Mouse (Mus musculus) adrenal gland, postnatal 14 days (tissue): ENCODE measurements around the gene Gzmn. TPM values are rescaled to one million over a fixed set of nuclear protein-coding genes. Genes with fewer than 3 reads are reported as not detected.
"Not testable (repeated sequence)": the region's sequence is repeated elsewhere in the genome, so short reads cannot be mapped to it uniquely, and the experiment has no call there.

Experiments
- DNase-seq: peaks from one replicate; pipeline ENCODE4 v3.0.0; 2021; ENCODE audit warnings: mixed read lengths
- long read RNA-seq, 2 experiments: library from polyadenylated mRNA; stranded (forward); transcript quantifications; one replicate each; pipeline ENCODE4 v2.0.0; 2021
- total RNA-seq: library from RNA; stranded (reverse); gene quantifications from 2 replicates; pipeline ENCODE4 v1.2.3, GENCODE M21; 2021

The Gzmn gene
- not detected in 2 replicates for total RNA-seq
- long read RNA-seq, experiment 1, result 0 reads
- long read RNA-seq, experiment 2, result 0 reads

- no peak for DNase-seq
These were observed at the start of gene Gzmn for GRCm38 (mm10) chr14:56174499-56174898. Gene Gzmn, minus strand, starts transcription at chr14:56174599.

- no peak for DNase-seq
These were observed 36.9 kb upstream of the Gzmn start, which contains the start of gene Gzmf for GRCm38 (mm10) chr14:56211317-56211716. Gene Gzmf, minus strand, starts transcription at chr14:56211417.

- DNase-seq, result no peak
These were observed 31.2 kb upstream of the Gzmn start for GRCm38 (mm10) chr14:56205613-56206012.

- peak; percentile 53 for DNase-seq
These were observed 30.6 kb upstream of the Gzmn start for GRCm38 (mm10) chr14:56205021-56205420.

- peak; percentile 81 for DNase-seq
These were observed 29.6 kb upstream of the Gzmn start for GRCm38 (mm10) chr14:56203975-56204374.

GRCm38 (mm10) chr14:56186946-56187345 lies 12.5 kb upstream of the Gzmn start:
- peak; percentile 32 for DNase-seq

GRCm38 (mm10) chr14:56186521-56186920 lies 12.1 kb upstream of the Gzmn start:
- DNase-seq, result no peak

GRCm38 (mm10) chr14:56177651-56178050 lies 3.3 kb upstream of the Gzmn start:
- DNase-seq, result peak; percentile 71

GRCm38 (mm10) chr14:56173396-56173795 lies 1.0 kb downstream of the Gzmn start:
- DNase-seq, result no peak

- DNase-seq, result no peak
These were observed 1.7 kb downstream of the Gzmn start for GRCm38 (mm10) chr14:56172744-56173143.

- DNase-seq, result no peak
These were observed 6.4 kb downstream of the Gzmn start for GRCm38 (mm10) chr14:56168009-56168408.

GRCm38 (mm10) chr14:56162109-56162508 lies 12.3 kb downstream of the Gzmn start:
- no peak for DNase-seq

GRCm38 (mm10) chr14:56159479-56159878 lies 14.9 kb downstream of the Gzmn start, which contains the start of gene Gzmg:
Gene Gzmg, minus strand, starts transcription at chr14:56159579.
- DNase-seq, result not testable (repeated sequence)

GRCm38 (mm10) chr14:56155340-56155739 lies 19.1 kb downstream of the Gzmn start:
- no peak for DNase-seq

GRCm38 (mm10) chr14:56133675-56134074 lies 40.7 kb downstream of the Gzmn start:
- DNase-seq, result not testable (repeated sequence)

- DNase-seq, result not testable (repeated sequence)
These were observed 41.9 kb downstream of the Gzmn start, which contains the start of gene Gzmd for GRCm38 (mm10) chr14:56132508-56132907. Gene Gzmd, minus strand, starts transcription at chr14:56132608.

GRCm38 (mm10) chr14:56128341-56128740 lies 46.1 kb downstream of the Gzmn start:
- peak; percentile 14 for DNase-seq

- peak; percentile 15 for DNase-seq
These were observed 50.9 kb downstream of the Gzmn start for GRCm38 (mm10) chr14:56123516-56123915.

GRCm38 (mm10) chr14:56120525-56120924 lies 53.9 kb downstream of the Gzmn start, which contains the start of gene Gzme:
Gene Gzme, minus strand, starts transcription at chr14:56120625.
- DNase-seq, result no peak

Other genes starting within 250 kb of the Gzmn start
- 4.3 and 5.9 TPM in 2 replicates for gene Cma1, start 229.9 kb downstream of the Gzmn start, total RNA-seq
- 0.70 TPM in 1 of 2 replicates, not detected in the other for gene Cma2, start 223.6 kb downstream of the Gzmn start, total RNA-seq
- not detected in 2 replicates for gene Mcpt1, start 156.6 kb downstream of the Gzmn start, total RNA-seq
- not detected in 2 replicates for gene Mcpt9, start 144.1 kb downstream of the Gzmn start, total RNA-seq
- gene Mcpt2, start 132.6 kb downstream of the Gzmn start, total RNA-seq, result not detected in 2 replicates
- gene Mcpt4, start 112.3 kb downstream of the Gzmn start, total RNA-seq, result 2.7 and 3.3 TPM in 2 replicates
- gene Mcpt8, start 89.3 kb downstream of the Gzmn start, total RNA-seq, result 0.70 TPM in 1 of 2 replicates, not detected in the other
- gene Ctsg, start 72.0 kb downstream of the Gzmn start, total RNA-seq, result 0.64 TPM in 1 of 2 replicates, not detected in the other
- gene Gzme, start 54.0 kb downstream of the Gzmn start, total RNA-seq, result not detected in 2 replicates
- not detected in 2 replicates for gene Gzmd, start 42.0 kb downstream of the Gzmn start, total RNA-seq
- not detected in 2 replicates for gene Gzmg, start 15.0 kb downstream of the Gzmn start, total RNA-seq
- gene Gzmf, start 36.8 kb upstream of the Gzmn start, total RNA-seq, result not detected in 2 replicates
- not detected in 2 replicates for gene Gzmc, start 60.1 kb upstream of the Gzmn start, total RNA-seq
- gene Gzmb, start 87.7 kb upstream of the Gzmn start, total RNA-seq, result 0.22 TPM in 1 of 2 replicates, not detected in the other
- gene Atp12a, start 190.5 kb upstream of the Gzmn start, total RNA-seq, result 0.07 TPM in 1 of 2 replicates, not detected in the other
- gene Rnf17, start 228.0 kb upstream of the Gzmn start, total RNA-seq, result 0.48 and 1.2 TPM in 2 replicates